Mouse (Mus musculus): ENCODE measurements around the gene Sntb2. TPM values are rescaled to one million over a fixed set of nuclear protein-coding genes. Genes with fewer than 3 reads are reported as not detected.

Gene Sntb2
- polyA plus RNA-seq, 1 experiment from 2014 or later, result 15.1 TPM

DNA sequence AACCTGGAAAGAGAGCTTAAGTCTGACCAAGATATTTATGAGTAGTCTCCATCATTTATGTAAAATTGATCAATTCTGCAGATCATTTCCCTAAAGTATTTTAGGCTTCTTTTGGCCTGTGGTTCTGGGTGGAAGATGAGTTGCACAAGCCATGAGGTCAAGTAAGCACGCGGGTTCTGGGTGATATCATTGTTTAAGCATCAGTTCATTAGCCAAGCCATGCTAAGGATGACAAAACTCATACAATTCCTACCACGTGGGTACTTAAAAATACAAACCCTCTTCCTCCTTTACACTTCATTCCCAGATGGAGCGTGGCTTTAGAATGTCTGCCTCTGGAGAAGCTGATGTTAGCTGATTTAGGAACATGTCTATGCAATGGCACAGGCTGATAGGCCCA lies 18.0 kb downstream of the Sntb2 start:
- ATAC-seq (replicated peaks; ENCODE audit: low FRiP score, low TSS enrichment, low read depth), result no peak
- WGBS, result 71% methylated on average over 4 of the region's 4 CpGs
- Histone ChIP-seq H3K4me3 (ENCODE audit: low read depth, low read length) (no peak overlapping the region), H3K27ac (ENCODE audit: low read depth) (no peak overlapping the region), H3K9me3 (ENCODE audit: control insufficient read depth, low read length) (no peaks in the 10 kb centered on the region), H3K9ac (ENCODE audit: low read length) (no peak overlapping the region), H3K4me2 (ENCODE audit: low read length) (no peak overlapping the region), H3K27me3 (replicated peaks; ENCODE audit: control insufficient read depth, insufficient read depth, low read length) (no peaks in the 10 kb centered on the region), H3K4me1 (replicated peaks; ENCODE audit: control insufficient read depth, insufficient read depth, low read length) (no peaks in the 10 kb centered on the region), H3K36me3 (ENCODE audit: control insufficient read depth, insufficient read depth, low read length) (no peaks in the 10 kb centered on the region; the same call in 1 of the 2 replicates)
- DNase-seq (ENCODE audit: low spot score), result no peak

DNA sequence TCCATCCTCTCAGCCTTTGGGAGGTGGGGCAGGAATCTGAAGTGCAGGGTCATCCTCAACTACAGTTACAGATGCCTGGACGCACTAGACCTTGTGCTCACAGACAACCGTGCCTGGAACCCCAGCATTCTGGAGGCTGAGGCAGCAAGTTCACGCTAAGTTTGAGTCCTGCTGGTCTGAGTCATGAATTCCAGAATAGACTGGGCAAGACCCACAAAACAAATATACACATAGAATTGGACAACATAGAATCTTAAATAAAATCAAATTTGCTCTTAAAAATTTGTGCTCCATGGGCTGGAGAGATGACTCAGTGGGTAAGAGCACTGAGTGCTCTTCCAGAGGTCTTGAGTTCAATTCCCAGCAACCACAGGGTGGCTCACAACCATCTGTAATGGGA lies 21.5 kb downstream of the Sntb2 start:
- no peak overlapping the region for H3K9ac ChIP-seq (ENCODE audit: low read length)
- ATAC-seq (replicated peaks; ENCODE audit: low FRiP score, low TSS enrichment, low read depth) (no peak), DNase-seq (ENCODE audit: low spot score) (no peak)
- WGBS, result 87% methylated on average over 3 of the region's 3 CpGs
- no peak overlapping the region for H3K4me3 ChIP-seq (ENCODE audit: low read depth, low read length)
- H3K4me2 ChIP-seq (ENCODE audit: low read length), result no peak overlapping the region
- H3K9me3 ChIP-seq (ENCODE audit: control insufficient read depth, low read length), result no peaks in the 10 kb centered on the region
- no peaks in the 10 kb centered on the region for H3K27me3 ChIP-seq (replicated peaks; ENCODE audit: control insufficient read depth, insufficient read depth, low read length)
- no peak overlapping the region for H3K27ac ChIP-seq (ENCODE audit: low read depth)
- H3K4me1 ChIP-seq (replicated peaks; ENCODE audit: control insufficient read depth, insufficient read depth, low read length), result no peaks in the 10 kb centered on the region
- no peaks in the 10 kb centered on the region for H3K36me3 ChIP-seq (ENCODE audit: control insufficient read depth, insufficient read depth, low read length)

DNA sequence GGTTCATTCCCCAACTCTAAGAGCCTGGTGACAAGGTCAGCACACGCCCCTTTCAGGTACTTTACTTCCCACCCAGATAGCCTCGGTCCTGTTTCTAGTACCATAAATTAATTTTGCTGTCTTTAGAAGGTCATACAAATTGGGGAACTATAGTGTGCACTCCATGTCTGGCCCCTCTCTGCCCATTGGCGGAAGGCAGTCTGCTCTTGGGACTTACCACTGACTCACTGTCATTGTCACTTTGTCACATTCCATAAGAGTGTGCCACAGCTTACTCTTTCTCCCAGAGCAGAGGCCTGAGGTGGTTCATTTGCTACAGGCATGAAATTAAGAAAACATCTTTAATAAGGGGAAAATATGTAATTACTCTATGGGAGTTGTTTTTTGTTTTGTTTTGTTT lies 22.7 kb downstream of the Sntb2 start:
- DNase-seq (ENCODE audit: low spot score) (no peak), ATAC-seq (replicated peaks; ENCODE audit: low FRiP score, low TSS enrichment, low read depth) (no peak)
- no peak overlapping the region for H3K4me3 ChIP-seq (ENCODE audit: low read depth, low read length)
- H3K9me3 ChIP-seq (ENCODE audit: control insufficient read depth, low read length), result no peaks in the 10 kb centered on the region
- 79% methylated on average over 3 of the region's 3 CpGs for WGBS
- 0 out of 2 replicates have a peak, but pooled peaks cover 3% of the 10 kb centered on the region for H3K4me1 ChIP-seq (replicated peaks; ENCODE audit: control insufficient read depth, insufficient read depth, low read length)
- no peak overlapping the region for H3K9ac ChIP-seq (ENCODE audit: low read length)
- no peak overlapping the region for H3K4me2 ChIP-seq (ENCODE audit: low read length)
- no peaks in the 10 kb centered on the region for H3K36me3 ChIP-seq (ENCODE audit: control insufficient read depth, insufficient read depth, low read length)
- H3K27me3 ChIP-seq (replicated peaks; ENCODE audit: control insufficient read depth, insufficient read depth, low read length), result no peaks in the 10 kb centered on the region
- H3K27ac ChIP-seq (ENCODE audit: low read depth), result no peak overlapping the region

DNA sequence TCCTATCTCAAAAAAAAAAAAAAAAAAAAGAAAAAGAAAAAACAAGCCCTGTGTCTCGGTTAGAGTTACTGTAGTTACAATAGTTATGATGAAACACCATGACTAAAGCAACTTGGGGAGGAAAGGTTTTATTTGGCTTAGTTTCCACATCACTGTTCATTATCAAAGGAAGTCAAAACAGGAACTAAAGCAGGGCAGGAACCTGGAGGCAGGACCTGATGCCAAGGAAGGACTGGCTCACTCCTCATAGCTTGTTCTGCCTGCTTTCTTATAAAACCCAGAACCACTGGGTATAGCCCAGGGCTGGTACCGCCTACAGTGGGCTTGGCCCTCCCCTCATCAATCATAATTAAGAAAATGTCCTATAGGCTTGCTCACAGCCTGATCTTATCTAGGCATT lies 24.1 kb downstream of the Sntb2 start:
- 84% methylated on average over 2 of the region's 2 CpGs for WGBS
- 0 out of 2 replicates have a peak, but pooled peaks cover 3% of the 10 kb centered on the region for H3K4me1 ChIP-seq (replicated peaks; ENCODE audit: control insufficient read depth, insufficient read depth, low read length)
- H3K9me3 ChIP-seq (ENCODE audit: control insufficient read depth, low read length), result no peaks in the 10 kb centered on the region
- DNase-seq (ENCODE audit: low spot score) (no peak), ATAC-seq (replicated peaks; ENCODE audit: low FRiP score, low TSS enrichment, low read depth) (no peak)
- no peak overlapping the region for H3K27ac ChIP-seq (ENCODE audit: low read depth)
- H3K27me3 ChIP-seq (replicated peaks; ENCODE audit: control insufficient read depth, insufficient read depth, low read length), result no peaks in the 10 kb centered on the region
- H3K4me2 ChIP-seq (ENCODE audit: low read length), result no peak overlapping the region
- H3K9ac ChIP-seq (ENCODE audit: low read length), result no peak overlapping the region
- no peak overlapping the region for H3K4me3 ChIP-seq (ENCODE audit: low read depth, low read length)
- no peaks in the 10 kb centered on the region for H3K36me3 ChIP-seq (ENCODE audit: control insufficient read depth, insufficient read depth, low read length)

DNA sequence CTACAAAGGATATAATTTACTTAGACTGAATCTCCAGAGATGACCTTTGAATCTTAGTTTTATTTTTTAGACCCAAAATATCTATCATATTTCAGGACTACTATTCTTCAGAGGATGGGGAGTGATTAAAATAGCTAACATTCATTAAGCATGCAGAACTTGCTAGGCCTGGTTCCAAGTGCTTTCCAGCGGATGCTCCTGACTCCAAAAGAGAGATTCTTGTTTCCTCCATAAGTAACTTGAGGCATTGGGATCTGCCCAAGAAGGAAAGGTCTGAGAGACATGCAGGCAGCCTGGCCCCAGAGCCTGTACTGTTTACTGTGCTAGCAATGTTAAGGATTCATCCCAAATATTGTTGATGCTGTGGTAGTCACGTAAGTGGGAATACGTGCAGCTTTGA lies 26.8 kb downstream of the Sntb2 start:
- Histone ChIP-seq H3K9me3 (ENCODE audit: control insufficient read depth, low read length) (no peaks in the 10 kb centered on the region), H3K27me3 (replicated peaks; ENCODE audit: control insufficient read depth, insufficient read depth, low read length) (no peaks in the 10 kb centered on the region), H3K9ac (ENCODE audit: low read length) (no peak overlapping the region), H3K4me3 (ENCODE audit: low read depth, low read length) (no peak overlapping the region), H3K27ac (ENCODE audit: low read depth) (no peak overlapping the region), H3K4me2 (ENCODE audit: low read length) (no peak overlapping the region), H3K36me3 (ENCODE audit: control insufficient read depth, insufficient read depth, low read length) (no peaks in the 10 kb centered on the region), H3K4me1 (replicated peaks; ENCODE audit: control insufficient read depth, insufficient read depth, low read length) (0 out of 2 replicates have a peak, but pooled peaks cover 3% of the 10 kb centered on the region)
- DNase-seq (ENCODE audit: low spot score), result no peak
- ATAC-seq (replicated peaks; ENCODE audit: low FRiP score, low TSS enrichment, low read depth), result no peak
- WGBS, result 83% methylated on average over 3 of the region's 3 CpGs

DNA sequence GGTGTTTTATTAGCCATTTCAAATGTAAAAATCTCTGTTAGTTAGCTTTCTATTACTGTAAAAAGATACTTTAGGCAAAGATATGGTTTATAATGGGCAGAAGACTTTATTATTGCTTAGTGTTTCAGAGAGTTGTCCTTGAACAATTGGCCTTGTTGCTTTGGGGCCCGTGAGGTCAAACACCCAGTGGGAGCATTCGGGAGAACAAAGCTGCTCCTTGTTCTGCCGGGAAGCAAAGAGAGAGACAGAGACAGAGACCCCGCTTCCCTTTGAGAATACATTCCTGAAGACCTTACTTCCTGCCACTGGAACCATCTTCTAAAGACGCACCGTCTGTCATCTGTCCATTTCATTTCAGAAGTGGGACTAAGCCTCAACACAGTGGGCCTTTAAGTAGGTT lies 27.8 kb downstream of the Sntb2 start:
- Histone ChIP-seq H3K4me1 (replicated peaks; ENCODE audit: control insufficient read depth, insufficient read depth, low read length) (0 out of 2 replicates have a peak, but pooled peaks cover 3% of the 10 kb centered on the region), H3K9me3 (ENCODE audit: control insufficient read depth, low read length) (no peaks in the 10 kb centered on the region), H3K4me2 (ENCODE audit: low read length) (no peak overlapping the region), H3K27ac (ENCODE audit: low read depth) (no peak overlapping the region), H3K9ac (ENCODE audit: low read length) (no peak overlapping the region), H3K27me3 (replicated peaks; ENCODE audit: control insufficient read depth, insufficient read depth, low read length) (no peaks in the 10 kb centered on the region), H3K36me3 (ENCODE audit: control insufficient read depth, insufficient read depth, low read length) (no peaks in the 10 kb centered on the region), H3K4me3 (ENCODE audit: low read depth, low read length) (no peak overlapping the region)
- no peak for DNase-seq (ENCODE audit: low spot score)
- no peak for ATAC-seq (replicated peaks; ENCODE audit: low FRiP score, low TSS enrichment, low read depth)
- WGBS, result 69% methylated on average over 6 of the region's 6 CpGs

DNA sequence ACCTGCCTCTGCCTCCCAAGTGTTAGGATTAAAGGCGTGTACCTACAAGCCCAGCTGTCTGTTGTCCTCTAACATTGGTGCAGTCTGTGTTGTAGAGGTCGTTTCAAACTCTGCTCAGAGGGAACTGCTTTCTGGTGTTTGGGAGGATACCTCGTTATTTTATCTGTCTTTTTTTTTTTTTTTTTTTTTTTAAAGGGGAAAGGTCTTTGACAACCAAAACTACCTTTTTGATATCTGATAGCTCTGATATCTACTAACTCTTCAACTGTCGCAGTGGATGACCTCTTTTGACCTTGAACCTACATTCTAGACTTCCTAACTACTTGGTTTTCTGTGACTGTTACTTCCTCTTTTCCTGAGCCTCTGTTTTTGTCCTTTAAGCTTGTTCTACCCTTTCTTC lies 29.0 kb downstream of the Sntb2 start:
- Histone ChIP-seq H3K36me3 (ENCODE audit: control insufficient read depth, insufficient read depth, low read length) (no peaks in the 10 kb centered on the region), H3K9ac (ENCODE audit: low read length) (no peak overlapping the region), H3K9me3 (ENCODE audit: control insufficient read depth, low read length) (no peaks in the 10 kb centered on the region), H3K4me2 (ENCODE audit: low read length) (no peak overlapping the region), H3K27me3 (replicated peaks; ENCODE audit: control insufficient read depth, insufficient read depth, low read length) (no peaks in the 10 kb centered on the region), H3K4me3 (ENCODE audit: low read depth, low read length) (no peak overlapping the region), H3K27ac (ENCODE audit: low read depth) (no peak overlapping the region), H3K4me1 (replicated peaks; ENCODE audit: control insufficient read depth, insufficient read depth, low read length) (0 out of 2 replicates have a peak, but pooled peaks cover 3% of the 10 kb centered on the region)
- WGBS, result 68% methylated on average over 4 of the region's 4 CpGs
- DNase-seq (ENCODE audit: low spot score), result no peak
- no peak for ATAC-seq (replicated peaks; ENCODE audit: low FRiP score, low TSS enrichment, low read depth)

DNA sequence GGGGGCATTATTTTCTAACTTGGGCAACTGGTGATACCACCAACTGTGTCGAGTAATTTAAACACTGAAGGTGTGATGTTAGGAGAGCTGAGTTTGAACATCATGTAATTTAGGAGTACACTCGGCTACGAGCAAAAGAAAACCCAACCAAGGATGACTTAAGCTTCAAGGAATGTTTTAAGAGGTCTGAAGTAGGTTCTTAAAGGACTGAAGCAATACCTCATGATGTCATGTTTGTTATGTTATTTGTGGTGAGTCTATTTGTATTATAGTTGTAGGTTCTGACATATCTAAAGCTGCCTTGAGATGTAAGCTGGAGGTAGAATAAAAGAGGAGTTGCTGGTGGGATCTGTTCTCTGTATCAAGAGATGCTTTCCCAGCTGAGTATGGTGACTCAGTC lies 34.4 kb downstream of the Sntb2 start:
- Histone ChIP-seq H3K4me3 (ENCODE audit: low read depth, low read length) (no peak overlapping the region), H3K9me3 (ENCODE audit: control insufficient read depth, low read length) (no peaks in the 10 kb centered on the region), H3K27ac (ENCODE audit: low read depth) (no peak overlapping the region), H3K9ac (ENCODE audit: low read length) (no peak overlapping the region), H3K27me3 (replicated peaks; ENCODE audit: control insufficient read depth, insufficient read depth, low read length) (no peaks in the 10 kb centered on the region), H3K4me1 (replicated peaks; ENCODE audit: control insufficient read depth, insufficient read depth, low read length) (no peaks in the 10 kb centered on the region), H3K4me2 (ENCODE audit: low read length) (no peak overlapping the region), H3K36me3 (ENCODE audit: control insufficient read depth, insufficient read depth, low read length) (no peaks in the 10 kb centered on the region)
- DNase-seq (ENCODE audit: low spot score) (no peak), ATAC-seq (replicated peaks; ENCODE audit: low FRiP score, low TSS enrichment, low read depth) (no peak)
- 67% methylated on average over 3 of the region's 3 CpGs for whole genome bisulfite sequencing

DNA sequence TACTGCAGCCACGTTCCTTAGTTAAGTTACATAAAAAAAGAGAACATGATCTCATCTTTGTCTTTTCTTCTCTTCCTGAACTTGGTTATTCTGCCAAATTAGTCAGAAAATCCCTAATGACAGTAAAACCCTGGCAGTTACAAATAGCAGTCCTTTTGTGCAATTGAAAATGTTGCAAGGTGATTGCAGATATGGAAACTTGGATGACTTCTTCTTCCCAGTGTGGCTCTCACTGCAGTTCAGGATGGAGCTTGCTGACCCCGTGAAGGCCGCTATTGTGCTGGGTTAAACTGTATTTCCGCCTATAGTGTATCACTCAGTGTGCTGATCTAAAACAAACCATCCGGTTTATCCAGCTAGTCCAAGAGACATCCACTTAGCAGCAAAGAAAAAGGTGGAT lies 36.4 kb downstream of the Sntb2 start:
- DNase-seq (ENCODE audit: low spot score) (no peak), ATAC-seq (replicated peaks; ENCODE audit: low FRiP score, low TSS enrichment, low read depth) (no peak)
- H3K27ac ChIP-seq (ENCODE audit: low read depth), result no peak overlapping the region
- no peaks in the 10 kb centered on the region for H3K4me1 ChIP-seq (replicated peaks; ENCODE audit: control insufficient read depth, insufficient read depth, low read length)
- 67% methylated on average over 5 of the region's 5 CpGs for WGBS
- no peak overlapping the region for H3K4me3 ChIP-seq (ENCODE audit: low read depth, low read length)
- no peaks in the 10 kb centered on the region for H3K9me3 ChIP-seq (ENCODE audit: control insufficient read depth, low read length)
- H3K27me3 ChIP-seq (replicated peaks; ENCODE audit: control insufficient read depth, insufficient read depth, low read length), result no peaks in the 10 kb centered on the region
- H3K4me2 ChIP-seq (ENCODE audit: low read length), result no peak overlapping the region
- H3K9ac ChIP-seq (ENCODE audit: low read length), result no peak overlapping the region
- no peaks in the 10 kb centered on the region for H3K36me3 ChIP-seq (ENCODE audit: control insufficient read depth, insufficient read depth, low read length)

Data from intestine, embryonic 14.5 days (tissue).